Mouse (Mus musculus): Measurements from ENCODE around the gene Tspan12.

The Tspan12 gene

DNA sequence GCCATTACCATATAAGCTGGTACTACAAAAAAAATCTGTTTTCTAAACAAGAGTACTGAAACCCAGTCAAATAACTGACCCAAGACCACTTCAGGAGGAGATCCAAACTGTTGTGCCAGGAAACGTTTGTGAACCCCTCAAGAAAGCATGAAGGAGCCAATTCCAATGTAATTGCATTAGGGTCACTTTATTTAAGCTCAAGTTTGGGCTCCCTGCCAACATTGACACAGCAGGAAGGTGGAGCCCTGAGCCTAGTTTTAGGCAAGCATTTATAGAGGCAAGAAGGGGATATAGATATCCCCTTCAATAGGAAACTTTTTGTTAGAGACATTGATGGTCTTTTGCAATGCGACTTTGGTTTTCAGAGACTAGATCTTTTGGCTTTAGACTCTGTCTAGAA lies 111.7 kb downstream of the Tspan12 start:
- TF ChIP-seq GATA4 (IDR thresholded peaks at IDR 0.05; ENCODE audit: insufficient replicate concordance, low read length) = no peak

DNA sequence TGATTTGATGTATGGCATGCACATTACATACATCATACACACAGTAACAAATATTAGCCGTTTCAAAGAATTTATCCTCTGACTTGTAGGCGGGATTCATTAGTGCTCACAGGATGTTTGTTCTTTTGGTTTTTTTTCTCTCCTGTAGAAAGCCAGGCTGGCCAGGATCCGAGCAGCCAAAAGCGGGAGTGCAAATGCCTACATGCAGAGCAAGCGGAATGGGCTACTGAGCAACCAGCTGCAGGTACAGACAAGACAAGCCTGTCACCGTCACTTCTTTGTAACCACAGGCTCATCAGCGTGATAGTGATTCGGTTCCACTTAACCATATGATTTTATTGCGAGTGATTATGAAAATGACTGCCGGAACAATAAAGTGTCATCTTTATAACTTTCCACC lies 130.1 kb downstream of the Tspan12 start:
- no peak for TF ChIP-seq GATA4 (IDR thresholded peaks at IDR 0.05; ENCODE audit: insufficient replicate concordance, low read length)

Measured in liver, adult (tissue).